Comparison of ENCODE assay signal across 10 mouse cellular contexts in the genomic region with DNA sequence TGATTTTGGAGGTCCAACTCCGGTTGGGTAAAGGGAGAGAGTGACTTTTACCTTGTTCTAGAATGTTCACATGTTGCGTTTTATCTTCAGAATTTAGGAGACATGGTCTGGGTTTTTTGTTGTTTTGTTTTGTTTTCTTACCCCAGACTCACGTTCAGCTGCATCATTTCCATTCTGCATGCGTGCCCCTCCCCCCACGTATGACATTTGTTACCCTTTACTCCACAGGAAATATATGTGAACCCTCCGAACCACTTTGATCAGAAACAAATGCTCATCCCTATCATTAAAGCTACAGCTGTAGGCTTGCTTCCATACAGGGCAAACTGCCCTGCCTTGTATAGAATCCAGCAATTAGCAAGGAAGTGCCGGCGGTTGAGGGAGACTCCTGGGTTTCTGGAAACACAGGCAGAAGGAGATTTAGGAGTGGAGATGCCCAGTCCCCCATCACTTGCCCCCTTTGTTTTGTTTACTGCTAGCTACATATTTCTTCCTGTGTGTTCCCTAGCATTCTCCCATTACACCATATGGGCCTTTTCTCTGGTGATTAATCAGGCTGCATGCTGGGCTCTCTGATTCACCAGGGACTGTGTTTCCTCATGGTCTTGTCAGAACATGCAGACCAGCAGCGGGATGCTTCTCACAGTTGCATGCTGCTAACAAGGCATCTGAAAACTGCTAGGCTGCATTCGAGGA.
A peak's percentile ranks its signal among the peaks of the same experiment; 100 is the strongest.
DNase-seq lines count a peak whose midpoint lies in the region; ATAC-seq lines count a peak whose summit lies in the region.
"Had no signal": no experiment of that assay in that cellular context is flagged by ENCODE, and none has a peak within 500 bp of the region (broad histone marks: within the 10 kb centered on the region; RNA-seq: fewer than 3 reads in every experiment).

No protein-coding gene starts in this region.

- no peaks in the 10 kb centered on the region for H3K27me3 ChIP-seq in heart, embryonic 16.5 days (ENCODE audit: control insufficient read depth, insufficient read depth, low read length)
- no peaks in the 10 kb centered on the region for H3K27me3 ChIP-seq in hindbrain, embryonic 16.5 days (replicated peaks; ENCODE audit: control insufficient read depth, insufficient read depth, low read length)

- H3K9me3 ChIP-seq in heart, embryonic 16.5 days (replicated peaks; ENCODE audit: control insufficient read depth, low read length), result no peaks in the 10 kb centered on the region
- H3K9me3 ChIP-seq in hindbrain, embryonic 16.5 days (ENCODE audit: control insufficient read depth, low read length), result no peaks in the 10 kb centered on the region

- no peak for ATAC-seq in heart, embryonic 16.5 days (replicated peaks; ENCODE audit: extremely low read depth, insufficient read depth, low FRiP score)
- ATAC-seq in hindbrain, embryonic 16.5 days, result peak; percentile 24; the same call in 1 of the 2 replicates

- peaks cover 44% of the 10 kb centered on the region for H3K4me1 ChIP-seq in heart, embryonic 16.5 days (ENCODE audit: control insufficient read depth, insufficient read depth, low read length)
- peaks cover 21% of the 10 kb centered on the region for H3K4me1 ChIP-seq in hindbrain, embryonic 16.5 days (ENCODE audit: control insufficient read depth, insufficient read depth, low read depth, low read length)

- H3K36me3 ChIP-seq in heart, embryonic 16.5 days (ENCODE audit: control insufficient read depth, insufficient read depth), result no peaks in the 10 kb centered on the region
- no peaks in the 10 kb centered on the region for H3K36me3 ChIP-seq in hindbrain, embryonic 16.5 days (ENCODE audit: control insufficient read depth, insufficient read depth, low read length)

- no peak for DNase-seq in heart, postnatal 4 days
- DNase-seq in Muller cell, postnatal 12 days (ENCODE audit: inconsistent ontology term), result peak; percentile 78
- peak; percentile 39 for DNase-seq in embryo, embryonic 9.5 days (ENCODE audit: extremely low spot score)
- DNase-seq in left cerebral cortex, adult 18-20 months (ENCODE audit: low spot score in 2 of 2), result no peak
- DNase-seq in thymus, adult 18-20 months, result no peak
- no peak for DNase-seq in ovary, postnatal 10 days (ENCODE audit: low spot score)
- DNase-seq: thymus, adult 2 months had no signal

- no peak overlapping the region for H3K9ac ChIP-seq in heart, embryonic 16.5 days (ENCODE audit: low read length)
- H3K9ac ChIP-seq in hindbrain, embryonic 16.5 days (ENCODE audit: low read depth, low read length), result no peak overlapping the region

- WGBS in heart, embryonic 16.5 days, result 56% methylated on average over 10 of the region's 10 CpGs
- WGBS in hindbrain, embryonic 16.5 days, result 34% methylated on average over 10 of the region's 10 CpGs

- no peak overlapping the region for H3K4me2 ChIP-seq in heart, embryonic 16.5 days (ENCODE audit: low read depth, low read length)
- H3K4me2 ChIP-seq in hindbrain, embryonic 16.5 days (ENCODE audit: low read length), result no peak overlapping the region
- H3K4me2 ChIP-seq: heart, embryonic 11.5 days had no signal

- no peak overlapping the region for H3K4me3 ChIP-seq in heart, embryonic 16.5 days (ENCODE audit: low read length)
- no peak overlapping the region for H3K4me3 ChIP-seq in hindbrain, embryonic 16.5 days (ENCODE audit: low read length)

- 0 out of 2 replicates have a peak overlapping the region, but pooled peaks have one; percentile 23 for H3K27ac ChIP-seq in heart, embryonic 16.5 days (ENCODE audit: low read length)
- H3K27ac ChIP-seq in hindbrain, embryonic 16.5 days (ENCODE audit: low read depth, low read length), result no peak overlapping the region

Comparison
In these comparisons a context has a peak if more than half of its experiments do, and no peak if none do; other contexts are left out.
1. DNase-seq: peak in Muller cell, postnatal 12 days (single experiment) and embryo, embryonic 9.5 days (single experiment); none in heart, postnatal 4 days (single experiment), left cerebral cortex, adult 18-20 months (0 of 2), thymus, adult 18-20 months (0 of 2) and ovary, postnatal 10 days (single experiment).